In genomic region chr11:114801906-114802305, GRCm38 (mm10) we compare ENCODE assay signal across 41 mouse cellular contexts. TPM values are rescaled to one million over a fixed set of nuclear protein-coding genes. Genes with fewer than 3 reads are reported as not detected.
"Had no signal": no experiment of that assay in that cellular context is flagged by ENCODE, and none has a peak within 500 bp of the region (broad histone marks: within the 10 kb centered on the region; RNA-seq: fewer than 3 reads in every experiment).

No protein-coding gene starts in this region.

- H3K9me3 ChIP-seq: heart, embryonic 13.5 days; heart, embryonic 15.5 days; hindbrain, embryonic 10.5 days; hindbrain, embryonic 12.5 days; intestine, embryonic 15.5 days; limb, embryonic 13.5 days; limb, embryonic 15.5 days; liver, embryonic 13.5 days had no signal

- H3K4me3 ChIP-seq: heart, adult 2 months; heart, embryonic 13.5 days; heart, embryonic 15.5 days; hindbrain, embryonic 10.5 days; hindbrain, embryonic 12.5 days; intestine, embryonic 15.5 days; kidney, embryonic 15.5 days; limb, embryonic 13.5 days; limb, embryonic 15.5 days; liver, embryonic 13.5 days had no signal

- H3K27ac ChIP-seq: heart, adult 2 months; heart, embryonic 13.5 days; heart, embryonic 15.5 days; hindbrain, embryonic 12.5 days; hindbrain, embryonic 14.5 days; intestine, embryonic 15.5 days; kidney, embryonic 15.5 days; kidney, postnatal 0 days; limb, embryonic 13.5 days; limb, embryonic 15.5 days; liver, embryonic 13.5 days had no signal

- H3K27me3 ChIP-seq: kidney, embryonic 15.5 days; limb, embryonic 15.5 days; liver, embryonic 13.5 days had no signal

- H3K9ac ChIP-seq: heart, embryonic 13.5 days; heart, embryonic 15.5 days; hindbrain, embryonic 12.5 days; hindbrain, embryonic 14.5 days; intestine, embryonic 15.5 days; kidney, embryonic 15.5 days; limb, embryonic 13.5 days; limb, embryonic 15.5 days; liver, embryonic 13.5 days had no signal

- H3K4me1 ChIP-seq: heart, embryonic 15.5 days had no signal

- H3K4me2 ChIP-seq: heart, embryonic 11.5 days; heart, embryonic 13.5 days; heart, embryonic 15.5 days; hindbrain, embryonic 12.5 days; hindbrain, embryonic 14.5 days; intestine, embryonic 15.5 days; kidney, embryonic 15.5 days; limb, embryonic 13.5 days; limb, embryonic 15.5 days; liver, embryonic 13.5 days had no signal

- ATAC-seq: hindbrain, embryonic 16.5 days; inflammation-experienced regulatory T-cells, adult 6 months had no signal

- DNase-seq: gastrocnemius, postnatal 14 days; gastrocnemius, postnatal 36 days; heart, adult 11 months; heart, adult 2 months; heart, postnatal 14 days; heart, postnatal 4 days; kidney, adult 11 months; kidney, adult 2 months; kidney, adult 9 months; kidney, postnatal 14 days; kidney, postnatal 36 days; layer of hippocampus, adult 9-11 months; layer of hippocampus, postnatal 36 days; left cerebral cortex, postnatal 4 days; liver, embryonic 13.5 days had no signal

- H3K36me3 ChIP-seq: heart, embryonic 13.5 days; heart, embryonic 15.5 days; hindbrain, embryonic 10.5 days; hindbrain, embryonic 12.5 days; intestine, embryonic 15.5 days; kidney, embryonic 15.5 days; limb, embryonic 13.5 days; limb, embryonic 15.5 days; liver, embryonic 13.5 days had no signal

RNA-seq across cellular contexts. Expression of gene Gpr142, which starts 3.2 kb away (rescaled TPM):
- total RNA-seq: gastrocnemius, adult 18-20 months; gastrocnemius, adult 8-10 months; gastrocnemius, postnatal 14 days; gastrocnemius, postnatal 36 days; heart, adult 2 months; heart, postnatal 14 days; heart, postnatal 4 days; layer of hippocampus, adult 18-20 months; layer of hippocampus, adult 8-10 months; layer of hippocampus, postnatal 14 days; layer of hippocampus, postnatal 36 days; left cerebral cortex, adult 18-20 months; left cerebral cortex, adult 8-10 months; left cerebral cortex, postnatal 10 days; left cerebral cortex, postnatal 25 days; left cerebral cortex, postnatal 4 days; liver, adult 2 months had no signal
- polyA plus RNA-seq: heart, adult 2 months; heart, embryonic 11.5 days; heart, embryonic 13.5 days; heart, embryonic 15.5 days; heart, postnatal 0 days; hindbrain, embryonic 12.5 days; hindbrain, embryonic 14.5 days; hindbrain, embryonic 16.5 days; inflammation-experienced regulatory T-cells, adult 6 months; kidney, adult 2 months; kidney, postnatal 0 days; large intestine, adult 2 months; limb, embryonic 13.5 days; limb, embryonic 15.5 days; liver, adult 2 months; liver, embryonic 13.5 days; liver, embryonic 16.5 days had no signal

RNA-seq across cellular contexts. Expression of gene Btbd17, which starts 6.2 kb away (rescaled TPM):
- total RNA-seq: gastrocnemius, adult 18-20 months; gastrocnemius, adult 8-10 months; heart, adult 2 months; liver, adult 2 months had no signal
- polyA plus RNA-seq: heart, embryonic 13.5 days; inflammation-experienced regulatory T-cells, adult 6 months; liver, adult 2 months; liver, embryonic 16.5 days had no signal

RNA-seq across cellular contexts. Expression of gene Gprc5c, which starts 49.0 kb away (rescaled TPM):
- polyA plus RNA-seq: inflammation-experienced regulatory T-cells, adult 6 months had no signal
